Mouse (Mus musculus): ENCODE measurements around the gene Fam83c.
"Not testable (repeated sequence)": the region's sequence is repeated elsewhere in the genome, so short reads cannot be mapped to it uniquely, and the experiment has no call there.

Gene Fam83c

DNA sequence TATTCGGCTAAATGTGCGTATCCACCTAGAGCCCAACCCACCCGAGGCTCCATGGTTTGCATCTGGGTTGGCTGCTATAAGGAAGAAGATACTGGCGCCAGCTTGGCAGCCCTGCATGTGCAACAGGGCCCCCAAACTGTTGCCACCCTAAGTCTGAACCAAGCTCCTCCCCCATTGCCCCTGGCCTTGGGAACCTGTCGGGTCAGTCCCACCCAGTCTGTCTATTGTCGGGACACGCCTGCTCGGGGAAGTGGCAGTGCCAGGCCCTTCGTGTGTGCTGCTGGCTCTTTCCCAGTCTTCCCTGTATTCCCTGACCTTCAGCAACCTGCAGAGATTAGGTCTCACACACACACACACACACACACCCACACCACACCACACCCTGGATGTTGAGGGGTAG lies at the start of gene Fam83c:
Fam83c (minus strand) TSS at position 123 of the 400 bp plus-strand sequence.
- DNase-seq (ENCODE audit: low read depth), result no peak

DNA sequence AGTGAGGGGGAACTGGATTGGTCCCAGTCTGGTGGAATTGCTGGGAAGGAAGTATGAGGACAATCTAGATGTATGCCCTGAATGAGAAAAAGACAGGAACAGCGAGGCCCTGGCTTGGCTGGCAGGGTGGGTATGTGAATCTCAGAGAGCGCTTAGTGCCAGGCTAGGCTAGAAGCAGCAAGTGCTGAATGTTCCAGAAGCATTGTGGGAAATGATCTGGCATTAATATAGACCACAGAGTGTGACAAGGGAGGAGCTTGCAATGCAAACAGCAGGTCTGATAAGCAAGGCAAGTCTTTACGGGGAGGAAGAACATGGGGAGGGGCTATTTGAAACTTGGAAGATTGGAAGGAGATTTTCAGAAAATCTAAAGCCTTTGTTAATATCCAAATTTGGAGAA lies 47.4 kb upstream of the Fam83c start:
- DNase-seq (ENCODE audit: low read depth), result no peak

- peak; percentile 79 for DNase-seq (ENCODE audit: low read depth)
These were observed 44.6 kb upstream of the Fam83c start for GRCm38 (mm10) chr2:155878964-155879876.

DNA sequence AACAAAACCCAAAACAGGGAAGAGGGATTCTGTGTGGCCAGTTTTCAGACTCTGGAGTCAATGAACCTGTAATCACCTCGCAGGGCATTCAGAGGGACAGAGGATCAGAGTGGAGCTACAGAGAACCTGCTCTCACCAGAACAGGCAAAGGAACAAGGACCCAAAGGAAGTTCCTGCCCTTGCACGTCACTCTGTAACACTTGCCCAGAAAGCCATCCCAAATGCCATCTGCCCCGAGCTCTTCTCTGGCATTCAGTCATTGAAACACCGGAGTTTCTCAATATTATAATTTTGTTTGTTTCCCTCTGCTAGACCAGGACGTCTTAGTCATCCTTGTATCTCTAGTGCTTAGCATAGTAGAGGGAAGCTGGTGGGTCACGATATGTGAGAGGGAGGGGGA lies 39.0 kb upstream of the Fam83c start:
- no peak for DNase-seq (ENCODE audit: low read depth)

DNA sequence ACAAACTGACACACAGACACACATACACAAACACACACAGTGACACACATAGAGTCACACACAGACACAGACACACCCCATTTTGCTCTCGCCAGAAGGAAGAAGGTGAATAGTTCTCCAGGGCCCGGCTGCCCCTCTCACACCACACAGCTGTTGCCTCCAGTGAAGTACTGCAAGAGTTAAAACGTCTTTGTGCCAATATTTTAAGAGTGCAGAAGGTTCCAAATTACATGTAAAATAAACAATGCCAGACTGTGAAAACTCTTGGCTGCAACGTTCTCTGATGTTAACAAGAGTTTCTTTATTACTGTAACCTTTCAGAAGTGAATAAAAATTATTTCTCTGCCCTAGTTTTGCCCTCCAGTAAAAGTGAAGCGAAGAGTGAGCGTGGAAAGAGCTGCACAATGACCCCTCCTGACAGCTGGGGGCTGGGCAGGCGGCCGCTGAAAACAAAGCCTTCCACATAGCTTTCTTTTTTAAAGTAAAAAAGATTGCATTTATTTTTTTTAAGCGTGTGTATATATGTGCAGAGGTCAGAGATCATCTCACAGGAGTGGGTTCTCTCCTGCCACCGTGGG lies 38.4 kb upstream of the Fam83c start:
- no peak for DNase-seq (ENCODE audit: low read depth)

DNA sequence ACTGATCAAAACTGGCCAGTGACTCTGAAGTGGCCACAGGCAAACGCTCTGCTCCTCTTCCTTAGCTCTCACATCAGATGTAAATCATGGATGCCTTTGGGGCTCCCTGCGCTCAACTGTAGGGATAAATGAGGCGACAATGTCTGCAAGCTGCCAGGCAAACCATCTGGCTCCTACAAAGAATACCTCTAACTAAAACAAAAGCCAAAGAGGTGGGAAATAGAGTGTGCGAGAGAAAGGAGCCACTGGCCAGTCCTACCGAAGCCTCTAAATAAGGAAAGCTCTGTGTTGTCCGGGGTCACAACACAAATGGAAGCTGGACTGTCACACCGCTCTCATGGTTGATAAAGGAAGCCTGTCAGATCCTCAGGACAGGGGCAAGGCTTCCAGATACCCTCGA lies 37.8 kb upstream of the Fam83c start:
- no peak for DNase-seq (ENCODE audit: low read depth)

GRCm38 (mm10) chr2:155869772-155870171 lies 35.1 kb upstream of the Fam83c start:
- no peak for DNase-seq (ENCODE audit: low read depth)

DNA sequence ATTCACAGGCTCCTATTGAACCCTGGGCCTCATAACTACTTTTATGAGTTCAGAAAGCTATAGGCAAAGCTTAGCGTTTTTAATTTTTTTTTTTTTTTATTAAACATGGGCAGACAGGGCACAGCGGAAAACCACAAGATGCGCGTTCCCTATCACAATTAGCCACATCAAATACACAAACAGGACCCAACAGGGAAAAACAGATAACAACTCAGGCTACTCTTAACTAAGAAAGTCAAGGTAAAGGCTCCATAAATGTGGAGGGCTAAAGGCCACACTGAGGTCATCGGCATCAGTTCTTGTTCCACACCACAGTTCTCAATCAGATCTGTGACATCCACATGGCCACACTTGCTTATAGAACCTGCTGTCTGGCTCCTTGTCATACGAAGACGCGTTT lies 33.7 kb upstream of the Fam83c start:
- no peak for DNase-seq (ENCODE audit: low read depth)

- DNase-seq (ENCODE audit: low read depth), result no peak
These were observed 28.7 kb upstream of the Fam83c start for GRCm38 (mm10) chr2:155863301-155863867.

DNA sequence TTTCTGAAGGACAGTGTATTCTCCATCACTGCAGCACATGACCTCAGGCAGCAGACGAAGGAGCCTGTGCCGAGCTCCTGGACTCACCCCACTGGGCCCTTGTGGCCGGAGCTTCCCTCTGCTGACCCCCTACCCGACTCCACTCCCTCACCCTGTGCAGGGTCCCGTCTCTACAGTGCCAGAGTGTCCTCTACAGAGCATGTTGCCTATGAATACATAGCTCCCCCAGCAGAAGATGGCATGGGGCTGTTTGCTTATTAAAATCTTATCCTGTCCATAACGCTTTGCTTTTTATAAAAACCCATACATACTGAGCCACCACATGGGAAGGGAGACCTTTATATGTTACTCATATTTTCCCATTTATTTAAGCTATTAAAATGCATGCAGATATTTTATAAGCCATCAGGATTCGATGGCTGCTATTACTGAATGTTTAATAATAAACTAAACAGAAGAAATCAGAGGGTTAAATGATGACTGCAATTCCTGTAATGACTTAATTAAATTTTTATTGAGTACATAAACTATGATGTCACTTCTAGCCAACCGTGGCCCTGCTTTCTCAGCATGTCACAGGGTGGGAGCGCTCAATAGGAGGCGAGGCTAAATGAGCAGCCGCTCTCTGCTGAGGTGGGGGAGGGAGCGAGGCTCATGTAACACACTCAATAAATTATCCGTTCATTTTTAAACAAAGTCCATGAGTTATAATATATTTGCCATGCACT lies 28.1 kb upstream of the Fam83c start:
- DNase-seq (ENCODE audit: low read depth), result no peak

DNA sequence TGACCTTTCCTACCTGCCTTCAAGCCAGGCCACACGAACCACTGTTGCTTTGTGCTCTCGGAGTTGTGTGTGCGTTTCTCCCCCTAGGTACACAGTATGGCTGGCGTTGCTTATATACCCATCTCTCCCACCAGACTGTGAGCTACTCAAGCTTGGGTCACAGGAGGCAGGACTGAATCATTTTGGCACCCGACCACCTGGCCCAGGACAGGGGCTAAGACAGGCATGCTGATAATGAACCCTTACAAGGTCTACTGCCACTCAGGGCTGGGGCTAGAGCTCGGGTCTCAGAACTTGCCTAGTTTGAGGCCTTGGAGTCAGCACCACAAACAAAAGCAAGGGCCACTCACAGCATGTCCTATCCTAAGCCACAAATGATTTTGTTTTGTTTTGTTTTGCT lies 26.9 kb upstream of the Fam83c start:
- DNase-seq (ENCODE audit: low read depth), result no peak

DNA sequence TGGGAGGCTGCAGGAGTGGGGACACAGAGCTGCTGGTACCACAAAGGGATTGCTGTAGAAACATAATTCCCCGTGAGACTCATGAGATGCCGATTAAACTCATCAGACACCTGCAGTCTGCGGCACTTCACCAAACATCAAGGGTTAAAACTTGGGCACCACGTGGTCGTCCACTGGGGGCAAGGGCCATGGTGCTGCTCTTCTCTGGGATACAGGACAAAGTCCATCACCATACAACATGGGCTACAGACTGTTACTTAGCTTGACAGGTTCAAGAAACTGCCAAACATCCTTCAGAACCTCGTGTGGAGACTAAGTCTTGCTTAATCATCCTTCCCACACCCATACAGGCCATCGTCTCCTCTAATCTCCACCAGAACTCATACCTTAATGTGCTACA lies 25.4 kb upstream of the Fam83c start:
- no peak for DNase-seq (ENCODE audit: low read depth)

DNA sequence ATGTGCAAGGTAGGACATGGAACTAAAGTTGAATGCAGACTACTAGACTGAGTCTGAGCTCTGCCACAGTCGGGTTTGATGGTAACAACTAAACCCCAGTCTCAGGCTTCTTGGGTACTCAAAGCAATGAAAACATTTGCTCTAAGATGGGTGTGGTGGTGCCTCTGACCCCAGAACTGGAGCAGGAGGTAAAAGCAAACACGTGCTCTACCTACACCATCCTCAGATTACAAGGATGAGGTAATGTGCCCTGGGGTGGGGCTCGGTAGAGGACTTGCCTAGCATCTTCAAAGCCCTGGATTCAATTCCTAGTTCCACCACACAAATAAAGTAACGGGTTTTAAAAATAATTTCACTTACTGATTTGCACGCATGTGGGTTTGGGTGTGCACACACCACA lies 17.9 kb upstream of the Fam83c start:
- no peak for DNase-seq (ENCODE audit: low read depth)

DNA sequence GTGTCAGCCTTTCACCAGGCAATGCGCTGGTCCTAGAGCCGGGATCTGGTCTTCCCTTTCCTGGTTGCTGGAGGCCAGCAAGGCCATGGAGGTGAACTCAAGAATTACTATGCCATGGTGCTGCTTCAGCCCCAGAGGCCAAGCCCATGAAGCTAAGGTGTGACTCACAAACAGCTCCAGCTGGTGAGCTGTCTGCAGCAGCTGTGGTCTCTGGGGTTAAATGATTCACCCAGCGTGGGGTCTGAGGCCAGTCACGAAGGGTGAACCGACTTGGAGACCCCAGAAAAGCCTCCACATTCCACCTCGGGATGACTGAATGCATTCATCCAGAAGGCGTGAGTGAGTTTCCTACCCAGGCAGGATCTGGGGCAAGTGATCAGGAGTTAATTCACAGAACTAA lies 15.5 kb upstream of the Fam83c start:
- DNase-seq (ENCODE audit: low read depth), result no peak

- no peak for DNase-seq (ENCODE audit: low read depth)
These were observed 14.8 kb upstream of the Fam83c start for GRCm38 (mm10) chr2:155849464-155849863.

DNA sequence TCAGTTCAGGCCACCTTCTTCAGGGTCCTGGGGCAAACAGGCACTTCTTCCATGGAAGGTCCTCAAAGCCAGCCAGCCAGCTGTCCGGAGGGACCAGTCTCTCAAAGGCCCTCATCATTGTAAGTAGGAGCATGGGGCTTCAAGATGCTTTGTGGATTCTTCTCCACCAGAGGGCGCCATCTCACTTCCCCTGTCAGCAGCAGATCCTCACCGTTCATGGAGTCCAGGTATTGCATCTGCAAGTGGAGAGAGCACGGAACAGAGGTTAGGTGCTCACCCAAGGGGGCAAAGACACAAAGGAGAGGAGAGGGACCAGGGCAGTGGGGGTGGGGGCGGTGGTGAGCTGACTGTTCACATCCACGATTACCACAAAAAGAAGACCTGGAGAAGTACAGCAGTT lies 13.6 kb upstream of the Fam83c start:
- DNase-seq (ENCODE audit: low read depth), result no peak

GRCm38 (mm10) chr2:155846930-155847329 lies 12.3 kb upstream of the Fam83c start:
- no peak for DNase-seq (ENCODE audit: low read depth)

- no peak for DNase-seq (ENCODE audit: low read depth)
These were observed 4.3 kb upstream of the Fam83c start for GRCm38 (mm10) chr2:155838961-155839360.

DNA sequence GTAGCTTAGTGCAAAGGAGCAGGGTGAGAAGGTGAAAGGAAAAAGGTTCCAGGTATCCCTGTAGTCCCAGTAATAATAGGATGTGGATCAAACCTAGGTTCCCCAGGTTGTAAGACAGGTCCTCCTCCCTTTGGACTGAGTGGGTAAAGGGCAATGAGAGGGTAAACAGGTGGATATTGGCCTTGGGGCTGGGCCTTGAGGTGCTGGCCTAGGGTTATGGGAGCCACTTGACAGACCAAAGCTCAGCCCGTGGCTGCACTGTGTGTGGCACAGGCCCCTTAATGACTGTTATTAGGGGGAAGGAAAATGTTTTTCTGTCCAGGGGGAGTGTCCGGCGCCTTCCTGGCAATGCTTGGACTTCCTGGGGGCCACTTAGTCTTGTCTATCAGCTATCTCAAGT lies 3.3 kb upstream of the Fam83c start:
- DNase-seq (ENCODE audit: low read depth), result no peak

- not testable (repeated sequence) for DNase-seq (ENCODE audit: low read depth)
These were observed 2.6 kb downstream of the Fam83c start for GRCm38 (mm10) chr2:155832087-155832486.

DNA sequence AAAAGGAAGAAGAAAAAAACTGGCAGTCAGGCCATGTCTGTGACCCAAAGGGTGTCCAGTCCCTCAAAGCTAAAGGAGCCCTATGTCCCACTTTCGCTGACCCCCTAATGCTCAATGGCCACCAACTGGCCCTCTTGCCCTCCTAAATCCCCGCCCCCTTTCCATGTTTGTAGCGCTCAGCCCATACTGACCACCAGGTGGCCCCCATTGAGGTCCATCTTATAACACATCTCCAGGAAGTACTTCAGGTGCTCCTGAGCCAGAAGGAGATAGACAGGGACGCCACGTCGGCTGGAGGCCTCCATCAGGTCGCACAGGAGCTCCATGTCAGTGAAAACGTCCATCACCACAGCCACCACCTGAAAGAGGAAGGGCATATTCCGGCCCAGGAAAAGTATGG lies 3.4 kb downstream of the Fam83c start:
- DNase-seq (ENCODE audit: low read depth), result no peak

- DNase-seq (ENCODE audit: low read depth), result no peak
These were observed 3.8 kb downstream of the Fam83c start for GRCm38 (mm10) chr2:155830841-155831240.

All from fibroblast of lung, adult 2 months (primary cell).